Mouse (Mus musculus) limb, embryonic 12.5 days (tissue): ENCODE data around the gene Gm20820. TPM values are rescaled to one million over a fixed set of nuclear protein-coding genes. Genes with fewer than 3 reads are reported as not detected.
"Not testable (repeated sequence)": the region's sequence is repeated elsewhere in the genome, so short reads cannot be mapped to it uniquely, and the experiment has no call there.

Experiments
- ATAC-seq: fragments of 200-750 bp; cut with Nextera tagmentation; 2 replicates; pipeline ENCODE4 v1.8.0; 2017; ENCODE audit warnings: low read depth, moderate TSS enrichment; ENCODE audit not compliant: insufficient number of reproducible peaks, insufficient read depth, low FRiP score, low TSS enrichment
- H3K27ac ChIP-seq: fragments of 300-500 bp; sonication (generic); 2 replicates; pipeline ENCODE4 v1.5.1; 2016; ENCODE audit warnings: mild to moderate bottlenecking, moderate library complexity
- H3K27me3 ChIP-seq: fragments of 300-500 bp; sonication (generic); 2 replicates; pipeline ENCODE4 v1.6.1; 2016; ENCODE audit warnings: mild to moderate bottlenecking, moderate library complexity
- H3K36me3 ChIP-seq: fragments of 300-500 bp; sonication (generic); 2 replicates; pipeline ENCODE4 v1.6.1; 2016; ENCODE audit warnings: mild to moderate bottlenecking, moderate library complexity
- H3K4me1 ChIP-seq: fragments of 300-500 bp; sonication (generic); replicated peaks from 2 replicates; pipeline ENCODE4 v1.6.1; 2016
- H3K4me2 ChIP-seq: fragments of 300-500 bp; sonication (generic); 2 replicates; pipeline ENCODE4 v1.6.1; 2016; ENCODE audit warnings: mild to moderate bottlenecking, moderate library complexity
- H3K4me3 ChIP-seq: fragments of 300-500 bp; sonication (generic); replicated peaks from 2 replicates; pipeline ENCODE4 v1.5.1; 2016; ENCODE audit warnings: mild to moderate bottlenecking
- H3K9ac ChIP-seq: fragments of 300-500 bp; sonication (generic); replicated peaks from 2 replicates; pipeline ENCODE4 v1.6.1; 2016; ENCODE audit warnings: mild to moderate bottlenecking, moderate library complexity
- H3K9me3 ChIP-seq: fragments of 300-500 bp; sonication (generic); 2 replicates; pipeline ENCODE4 v1.6.1; 2016; ENCODE audit warnings: mild to moderate bottlenecking, moderate library complexity
- WGBS: fragments of 180-500 bp; shearing (Covaris S2); methylation state at CpG from one replicate; pipeline ENCODE4 v1.1.7; 2016; 5-methylcytosine and 5-hydroxymethylcytosine counted together
- polyA plus RNA-seq: library from polyadenylated mRNA; unstranded; fragments of >200 nt; fragmentation: Nextera tagmentation; extraction: Ambion mirVana; gene quantifications from 2 replicates; pipeline ENCODE4 v1.2.1, GENCODE M21; 2016

The Gm20820 gene
- polyA plus RNA-seq = not detected in 2 replicates

DNA sequence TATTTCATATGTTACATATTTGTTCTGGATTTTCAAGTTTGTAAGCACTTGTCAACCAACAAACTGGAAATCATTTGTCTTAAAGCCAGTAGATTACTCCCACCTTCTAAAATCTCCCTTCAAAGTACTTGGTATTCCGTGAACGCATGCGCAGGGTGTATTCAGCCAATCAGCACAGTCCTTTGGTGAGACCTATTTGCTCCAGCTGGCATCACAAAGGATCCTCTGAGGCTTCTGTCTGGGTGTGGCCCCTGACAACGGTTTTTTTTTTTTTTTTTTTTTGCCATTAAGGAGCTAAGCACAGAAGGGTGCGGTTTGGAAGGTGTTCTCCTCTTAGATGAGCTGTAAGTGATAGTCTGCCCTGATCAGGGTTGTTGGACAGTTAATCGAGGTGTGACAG, at the start of gene Gm20820:
Gene Gm20820, plus strand, starts transcription at position 301 of the 400 bp plus-strand sequence.
- not testable (repeated sequence) for H3K27me3 ChIP-seq, H3K4me1 ChIP-seq, H3K4me2 ChIP-seq, H3K4me3 ChIP-seq, H3K9ac ChIP-seq, H3K9me3 ChIP-seq, H3K36me3 ChIP-seq, ATAC-seq, H3K27ac ChIP-seq
- WGBS = no CpG with 5 or more reads among the region's 6 CpGs
